22 mouse cellular contexts compared by ENCODE assay signal in the genomic region with DNA sequence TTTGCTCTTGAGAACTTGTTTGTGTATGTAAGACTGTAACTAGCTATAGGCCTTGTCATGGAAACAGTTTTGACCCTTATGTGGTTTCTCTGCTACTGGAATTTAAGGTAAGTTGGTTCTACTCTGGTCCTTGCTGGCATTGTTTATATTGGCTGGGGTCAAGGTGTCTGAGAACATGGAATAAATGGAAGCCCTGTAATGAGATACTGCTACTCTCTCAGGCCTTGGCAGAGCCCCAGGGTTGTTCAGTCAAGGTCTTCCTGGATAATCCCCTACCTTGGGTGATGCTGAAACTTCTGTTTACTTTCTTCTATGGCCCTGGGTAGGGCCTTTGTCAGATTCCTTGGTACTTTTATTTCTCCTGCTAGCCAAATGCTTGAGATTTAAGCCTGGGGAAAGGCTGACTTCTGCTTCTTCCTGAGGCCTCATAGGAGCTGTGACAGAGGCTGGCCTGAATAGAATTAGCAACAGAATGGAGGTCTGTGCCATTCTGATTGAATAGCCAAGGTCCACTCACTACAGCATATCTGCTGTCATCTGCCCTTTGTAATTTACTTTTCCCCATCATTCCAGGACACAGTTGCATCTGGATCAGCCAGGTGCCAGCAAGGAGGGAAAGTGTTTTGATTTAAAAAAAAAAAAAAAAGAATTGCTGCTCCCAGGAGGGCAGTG.
DNase-seq lines count a peak whose midpoint lies in the region; ATAC-seq lines count a peak whose summit lies in the region.
"Had no signal": no experiment of that assay in that cellular context is flagged by ENCODE, and none has a peak within 500 bp of the region (broad histone marks: within the 10 kb centered on the region; RNA-seq: fewer than 3 reads in every experiment).

No protein-coding gene starts in this region.

- H3K4me1 ChIP-seq in heart, embryonic 10.5 days = no peaks in the 10 kb centered on the region
- no peaks in the 10 kb centered on the region for H3K4me1 ChIP-seq in kidney, embryonic 14.5 days (ENCODE audit: control insufficient read depth, insufficient read depth, low read length)
- H3K4me1 ChIP-seq: embryonic facial prominence, embryonic 12.5 days; heart, embryonic 15.5 days; liver, embryonic 13.5 days; neural tube, embryonic 15.5 days had no signal

- ATAC-seq in kidney, embryonic 14.5 days (ENCODE audit: low FRiP score, low TSS enrichment) = no peak
- ATAC-seq: forebrain, embryonic 14.5 days; hindbrain, embryonic 16.5 days; intestine, postnatal 0 days had no signal

- H3K36me3 ChIP-seq in heart, embryonic 10.5 days = no peaks in the 10 kb centered on the region
- H3K36me3 ChIP-seq in kidney, embryonic 14.5 days (ENCODE audit: control insufficient read depth, insufficient read depth, low read length) = no peaks in the 10 kb centered on the region
- H3K36me3 ChIP-seq: embryonic facial prominence, embryonic 12.5 days; heart, embryonic 15.5 days; liver, embryonic 13.5 days; neural tube, embryonic 15.5 days had no signal

- no peak overlapping the region for H3K4me3 ChIP-seq in heart, embryonic 10.5 days
- no peak overlapping the region for H3K4me3 ChIP-seq in kidney, embryonic 14.5 days (ENCODE audit: low read length)
- H3K4me3 ChIP-seq: embryonic facial prominence, embryonic 12.5 days; heart, adult 2 months; heart, embryonic 15.5 days; liver, embryonic 13.5 days; myocyte; neural tube, embryonic 15.5 days had no signal

- H3K27me3 ChIP-seq in heart, embryonic 10.5 days (ENCODE audit: insufficient read depth, poor library complexity, severe bottlenecking) = no peaks in the 10 kb centered on the region
- H3K27me3 ChIP-seq in kidney, embryonic 14.5 days (ENCODE audit: control insufficient read depth, insufficient read depth, low read length) = no peaks in the 10 kb centered on the region
- H3K27me3 ChIP-seq: embryonic facial prominence, embryonic 12.5 days; heart, embryonic 15.5 days; liver, embryonic 13.5 days; neural tube, embryonic 15.5 days had no signal

- peak; percentile 30 for DNase-seq in heart, adult 11 months
- no peak for DNase-seq in heart, embryonic 10.5 days (ENCODE audit: low spot score)
- DNase-seq in ovary, postnatal 36 days (ENCODE audit: low spot score) = peak; percentile 9
- no peak for DNase-seq in ovary, adult 18-20 months (ENCODE audit: low spot score)
- DNase-seq in adrenal gland, postnatal 25 days = peak; percentile 54
- DNase-seq in neural tube, embryonic 10.5 days (ENCODE audit: extremely low spot score, low spot score) = no peak
- DNase-seq: cerebellum, adult 9-10 months; gastrocnemius, postnatal 10 days; heart, adult 2 months; heart, postnatal 4 days; liver, embryonic 13.5 days; midbrain, embryonic 14.5 days; thymus, postnatal 25 days had no signal

- H3K9ac ChIP-seq in kidney, embryonic 14.5 days (ENCODE audit: low read depth, low read length) = no peak overlapping the region
- H3K9ac ChIP-seq: embryonic facial prominence, embryonic 12.5 days; heart, embryonic 15.5 days; liver, embryonic 13.5 days; neural tube, embryonic 15.5 days had no signal

- H3K9me3 ChIP-seq in heart, embryonic 10.5 days = no peaks in the 10 kb centered on the region
- H3K9me3 ChIP-seq in kidney, embryonic 14.5 days (ENCODE audit: control insufficient read depth, low read length) = no peaks in the 10 kb centered on the region
- H3K9me3 ChIP-seq: embryonic facial prominence, embryonic 12.5 days; heart, embryonic 15.5 days; liver, embryonic 13.5 days; neural tube, embryonic 15.5 days had no signal

- H3K4me2 ChIP-seq in kidney, embryonic 14.5 days (replicated peaks; ENCODE audit: low read depth, low read length) = no peak overlapping the region
- H3K4me2 ChIP-seq: embryonic facial prominence, embryonic 12.5 days; heart, embryonic 15.5 days; liver, embryonic 13.5 days; neural tube, embryonic 15.5 days had no signal

- H3K27ac ChIP-seq in heart, embryonic 10.5 days = no peak overlapping the region
- no peak overlapping the region for H3K27ac ChIP-seq in kidney, embryonic 14.5 days (ENCODE audit: low read depth, low read length)
- H3K27ac ChIP-seq: embryonic facial prominence, embryonic 12.5 days; heart, adult 2 months; heart, embryonic 15.5 days; kidney, postnatal 0 days; liver, embryonic 13.5 days; neural tube, embryonic 15.5 days had no signal

Comparison
In these comparisons a context has a peak if more than half of its experiments do, and no peak if none do; other contexts are left out.
1. DNase-seq: peak in heart, adult 11 months (single experiment), ovary, postnatal 36 days (single experiment) and adrenal gland, postnatal 25 days (single experiment); none in heart, embryonic 10.5 days (single experiment), ovary, adult 18-20 months (single experiment) and neural tube, embryonic 10.5 days (single experiment).